Mouse (Mus musculus): ENCODE data around the gene Dnajb3. TPM values are rescaled to one million over a fixed set of nuclear protein-coding genes. Genes with fewer than 3 reads are reported as not detected.
"Not testable (repeated sequence)": the region's sequence is repeated elsewhere in the genome, so short reads cannot be mapped to it uniquely, and the experiment has no call there.

Gene Dnajb3
- polyA plus RNA-seq, 1 experiment = 10.2 TPM

- TF ChIP-seq POLR2A (IDR thresholded peaks at IDR 0.05; ENCODE audit: borderline replicate concordance, control insufficient read depth, low read depth, low read length) (no peak), CTCF (IDR thresholded peaks at IDR 0.05; ENCODE audit: control insufficient read depth, insufficient read depth, low read length) (no peak)
- Histone ChIP-seq H3K4me3 (replicated peaks; ENCODE audit: control insufficient read depth, low read depth, low read length) (no peak overlapping the region), H3K4me1 (ENCODE audit: control insufficient read depth, insufficient read depth, low read length) (no peaks in the 10 kb centered on the region; the same call in 1 of the 2 replicates), H3K27ac (ENCODE audit: control insufficient read depth, insufficient read depth, low read depth, low read length, poor library complexity) (peak overlapping the region; percentile 29; the same call in 1 of the 2 replicates)
- 50% methylated on average over 2 of the region's 2 CpGs for WGBS
Measured at GRCm38 (mm10) chr1:88206843-88207479, 1.4 kb upstream of the Dnajb3 start.

- 86% methylated on average over 7 of the region's 7 CpGs for WGBS
- Histone ChIP-seq H3K4me1 (ENCODE audit: control insufficient read depth, insufficient read depth, low read length) (no peaks in the 10 kb centered on the region), H3K27ac (ENCODE audit: control insufficient read depth, insufficient read depth, low read depth, low read length, poor library complexity) (no peak within 1 kb of the TSS), H3K4me3 (replicated peaks; ENCODE audit: control insufficient read depth, low read depth, low read length) (no peak within 1 kb of the TSS)
- TF ChIP-seq POLR2A (IDR thresholded peaks at IDR 0.05; ENCODE audit: borderline replicate concordance, control insufficient read depth, low read depth, low read length) (no peak), CTCF (IDR thresholded peaks at IDR 0.05; ENCODE audit: control insufficient read depth, insufficient read depth, low read length) (no peak)
Measured at GRCm38 (mm10) chr1:88200456-88200855, 5.1 kb downstream of the Dnajb3 start, which contains the start of gene Ugt1a2. Gene Ugt1a2 (plus strand): TSS chr1:88200601.

GRCm38 (mm10) chr1:88199996-88200395, 5.6 kb downstream of the Dnajb3 start:
- H3K4me3 ChIP-seq (replicated peaks; ENCODE audit: control insufficient read depth, low read depth, low read length) = no peak overlapping the region
- no peaks in the 10 kb centered on the region for H3K4me1 ChIP-seq (ENCODE audit: control insufficient read depth, insufficient read depth, low read length)
- WGBS = 78% methylated on average over 2 of the region's 2 CpGs
- no peak for TF ChIP-seq POLR2A (IDR thresholded peaks at IDR 0.05; ENCODE audit: borderline replicate concordance, control insufficient read depth, low read depth, low read length)
- no peak for TF ChIP-seq CTCF (IDR thresholded peaks at IDR 0.05; ENCODE audit: control insufficient read depth, insufficient read depth, low read length)
- H3K27ac ChIP-seq (ENCODE audit: control insufficient read depth, insufficient read depth, low read depth, low read length, poor library complexity) = no peak overlapping the region

- H3K4me3 ChIP-seq (replicated peaks; ENCODE audit: control insufficient read depth, low read depth, low read length) = no peak overlapping the region
- WGBS = 70% methylated on average over 3 of the region's 3 CpGs
- H3K4me1 ChIP-seq (ENCODE audit: control insufficient read depth, insufficient read depth, low read length) = no peaks in the 10 kb centered on the region
- H3K27ac ChIP-seq (ENCODE audit: control insufficient read depth, insufficient read depth, low read depth, low read length, poor library complexity) = no peak overlapping the region
- TF ChIP-seq POLR2A (IDR thresholded peaks at IDR 0.05; ENCODE audit: borderline replicate concordance, control insufficient read depth, low read depth, low read length) = no peak
Measured at GRCm38 (mm10) chr1:88197443-88197842, 8.1 kb downstream of the Dnajb3 start.

- 89% methylated on average over 1 of the region's 1 CpGs for WGBS
Measured at GRCm38 (mm10) chr1:88195687-88196086, 9.9 kb downstream of the Dnajb3 start.

GRCm38 (mm10) chr1:88192136-88192535, 13.4 kb downstream of the Dnajb3 start:
- H3K4me3 ChIP-seq (replicated peaks; ENCODE audit: control insufficient read depth, low read depth, low read length) = no peak overlapping the region
- 85% methylated on average over 3 of the region's 3 CpGs for WGBS
- no peak for TF ChIP-seq CTCF (IDR thresholded peaks at IDR 0.05; ENCODE audit: control insufficient read depth, insufficient read depth, low read length)
- TF ChIP-seq POLR2A (IDR thresholded peaks at IDR 0.05; ENCODE audit: borderline replicate concordance, control insufficient read depth, low read depth, low read length) = no peak
- no peak overlapping the region for H3K27ac ChIP-seq (ENCODE audit: control insufficient read depth, insufficient read depth, low read depth, low read length, poor library complexity)
- no peaks in the 10 kb centered on the region for H3K4me1 ChIP-seq (ENCODE audit: control insufficient read depth, insufficient read depth, low read length)

More at GRCm38 (mm10) chr1:88195687-88196086, 9.9 kb downstream of the Dnajb3 start:
- TF ChIP-seq CTCF (IDR thresholded peaks at IDR 0.05; ENCODE audit: control insufficient read depth, insufficient read depth, low read length) (no peak), POLR2A (IDR thresholded peaks at IDR 0.05; ENCODE audit: borderline replicate concordance, control insufficient read depth, low read depth, low read length) (no peak)
- Histone ChIP-seq H3K4me3 (replicated peaks; ENCODE audit: control insufficient read depth, low read depth, low read length) (no peak overlapping the region), H3K4me1 (ENCODE audit: control insufficient read depth, insufficient read depth, low read length) (no peaks in the 10 kb centered on the region), H3K27ac (ENCODE audit: control insufficient read depth, insufficient read depth, low read depth, low read length, poor library complexity) (no peak overlapping the region)

- Histone ChIP-seq H3K4me3 (replicated peaks; ENCODE audit: control insufficient read depth, low read depth, low read length) (no peak overlapping the region), H3K27ac (ENCODE audit: control insufficient read depth, insufficient read depth, low read depth, low read length, poor library complexity) (no peak overlapping the region), H3K4me1 (ENCODE audit: control insufficient read depth, insufficient read depth, low read length) (no peaks in the 10 kb centered on the region)
- 85% methylated on average over 5 of the region's 5 CpGs for WGBS
- TF ChIP-seq CTCF (IDR thresholded peaks at IDR 0.05; ENCODE audit: control insufficient read depth, insufficient read depth, low read length) (no peak), POLR2A (IDR thresholded peaks at IDR 0.05; ENCODE audit: borderline replicate concordance, control insufficient read depth, low read depth, low read length) (no peak)
Measured at GRCm38 (mm10) chr1:88186325-88186935, 19.2 kb downstream of the Dnajb3 start.

- Histone ChIP-seq H3K4me3 (replicated peaks; ENCODE audit: control insufficient read depth, low read depth, low read length) (no peak overlapping the region), H3K4me1 (ENCODE audit: control insufficient read depth, insufficient read depth, low read length) (no peaks in the 10 kb centered on the region), H3K27ac (ENCODE audit: control insufficient read depth, insufficient read depth, low read depth, low read length, poor library complexity) (no peak overlapping the region)
- 70% methylated on average over 1 of the region's 1 CpGs for WGBS
- no peak for TF ChIP-seq CTCF (IDR thresholded peaks at IDR 0.05; ENCODE audit: control insufficient read depth, insufficient read depth, low read length)
- no peak for TF ChIP-seq POLR2A (IDR thresholded peaks at IDR 0.05; ENCODE audit: borderline replicate concordance, control insufficient read depth, low read depth, low read length)
Measured at GRCm38 (mm10) chr1:88179657-88180056, 25.9 kb downstream of the Dnajb3 start.

- not testable (repeated sequence) for H3K4me3 ChIP-seq (replicated peaks; ENCODE audit: control insufficient read depth, low read depth, low read length); H3K4me1 ChIP-seq (ENCODE audit: control insufficient read depth, insufficient read depth, low read length); H3K27ac ChIP-seq (ENCODE audit: control insufficient read depth, insufficient read depth, low read depth, low read length, poor library complexity)
- 75% methylated on average over 7 of the region's 7 CpGs for WGBS
Measured at GRCm38 (mm10) chr1:88172190-88172589, 33.4 kb downstream of the Dnajb3 start.
